Mouse (Mus musculus) heart, embryonic 13.5 days (tissue): ENCODE data around the gene Tmem259. TPM values are rescaled to one million over a fixed set of nuclear protein-coding genes. Genes with fewer than 3 reads are reported as not detected.

ENCODE experiments used
- ATAC-seq: fragments of 200-750 bp; cut with Nextera tagmentation; 2 replicates; pipeline ENCODE4 v1.8.0; 2017; ENCODE audit warnings: moderate TSS enrichment; ENCODE audit not compliant: insufficient number of reproducible peaks, low FRiP score, low TSS enrichment; ENCODE audit errors: extremely low read depth
- H3K27ac ChIP-seq: fragments of 300-500 bp; sonication (generic); replicated peaks from 2 replicates; pipeline ENCODE4 v1.5.1; 2015; ENCODE audit warnings: moderate library complexity, mild to moderate bottlenecking, inconsistent platforms
- H3K27me3 ChIP-seq: fragments of 300-500 bp; sonication (generic); replicated peaks from 2 replicates; pipeline ENCODE4 v1.6.1; 2015; ENCODE audit warnings: mild to moderate bottlenecking, inconsistent platforms
- H3K36me3 ChIP-seq: fragments of 300-500 bp; sonication (generic); 2 replicates; pipeline ENCODE4 v1.6.1; 2015; ENCODE audit warnings: mild to moderate bottlenecking, inconsistent platforms
- H3K4me1 ChIP-seq: fragments of 300-500 bp; sonication (generic); 2 replicates; pipeline ENCODE4 v1.6.1; 2015; ENCODE audit warnings: inconsistent platforms
- H3K4me2 ChIP-seq: fragments of 300-500 bp; sonication (generic); 2 replicates; pipeline ENCODE4 v1.6.1; 2015; ENCODE audit warnings: inconsistent platforms, mild to moderate bottlenecking, moderate library complexity
- H3K4me3 ChIP-seq: fragments of 300-500 bp; sonication (generic); 2 replicates; pipeline ENCODE4 v1.5.1; 2015; ENCODE audit warnings: moderate library complexity, mild to moderate bottlenecking, inconsistent platforms
- H3K9ac ChIP-seq: fragments of 300-500 bp; sonication (generic); 2 replicates; pipeline ENCODE4 v1.6.1; 2015; ENCODE audit warnings: inconsistent platforms, mild to moderate bottlenecking, moderate library complexity
- H3K9me3 ChIP-seq: fragments of 300-500 bp; sonication (generic); 2 replicates; pipeline ENCODE4 v1.6.1; 2016; ENCODE audit warnings: inconsistent platforms
- WGBS: fragments of 180-500 bp; shearing (Covaris S2); methylation state at CpG from one replicate; pipeline ENCODE4 v1.1.7; 2015; ENCODE audit warnings: mixed read lengths; 5-methylcytosine and 5-hydroxymethylcytosine counted together
- polyA plus RNA-seq: library from polyadenylated mRNA; unstranded; fragments of >200 nt; fragmentation: Nextera tagmentation; extraction: Ambion mirVana; gene quantifications from 2 replicates; pipeline ENCODE4 v1.2.1, GENCODE M21; 2015

The Tmem259 gene
- polyA plus RNA-seq, 1 experiment from 2014 or later = 10.6 TPM

- H3K9ac ChIP-seq = no peak overlapping the region
- H3K4me1 ChIP-seq = peaks cover 20% of the 10 kb centered on the region
- H3K36me3 ChIP-seq = peaks cover 16% of the 10 kb centered on the region
- H3K4me3 ChIP-seq = no peak overlapping the region
- H3K9me3 ChIP-seq = no peaks in the 10 kb centered on the region
- H3K27ac ChIP-seq = no peak overlapping the region
- ATAC-seq = no peak
- H3K27me3 ChIP-seq = no peaks in the 10 kb centered on the region; the same call in 1 of the 2 replicates
- H3K4me2 ChIP-seq = no peak overlapping the region
- WGBS = 84% methylated on average over 5 of the region's 5 CpGs
Measured at GRCm38 (mm10) chr10:80023758-80024157, 39.6 kb upstream of the Tmem259 start.

GRCm38 (mm10) chr10:80022806-80023205, 38.7 kb upstream of the Tmem259 start:
- Histone ChIP-seq H3K36me3 (peaks cover 14% of the 10 kb centered on the region), H3K4me1 (peaks cover 24% of the 10 kb centered on the region), H3K4me3 (no peak overlapping the region), H3K9me3 (no peaks in the 10 kb centered on the region), H3K27me3 (peaks cover under 1% of the 10 kb centered on the region; the same call in 1 of the 2 replicates), H3K27ac (no peak overlapping the region), H3K4me2 (no peak overlapping the region), H3K9ac (no peak overlapping the region)
- 90% methylated on average over 8 of the region's 8 CpGs for WGBS
- ATAC-seq = no peak

GRCm38 (mm10) chr10:80022164-80022563, 38.0 kb upstream of the Tmem259 start:
- H3K9me3 ChIP-seq = no peaks in the 10 kb centered on the region
- WGBS = 90% methylated on average over 12 of the region's 12 CpGs

GRCm38 (mm10) chr10:80021320-80021641, 37.2 kb upstream of the Tmem259 start:
- peaks cover 30% of the 10 kb centered on the region for H3K4me1 ChIP-seq
- peaks cover 10% of the 10 kb centered on the region for H3K36me3 ChIP-seq
- WGBS = 90% methylated on average over 13 of the region's 13 CpGs
- H3K27ac ChIP-seq = no peak overlapping the region
- no peaks in the 10 kb centered on the region for H3K9me3 ChIP-seq
- peaks cover 9% of the 10 kb centered on the region; the same call in 1 of the 2 replicates for H3K27me3 ChIP-seq
- no peak overlapping the region for H3K4me2 ChIP-seq
- ATAC-seq = no peak
- no peak overlapping the region for H3K4me3 ChIP-seq
- H3K9ac ChIP-seq = no peak overlapping the region

More at GRCm38 (mm10) chr10:80022164-80022563, 38.0 kb upstream of the Tmem259 start:
- H3K27ac ChIP-seq = no peak overlapping the region
- no peak overlapping the region for H3K4me2 ChIP-seq
- H3K36me3 ChIP-seq = peaks cover 10% of the 10 kb centered on the region
- H3K4me1 ChIP-seq = peaks cover 26% of the 10 kb centered on the region
- ATAC-seq = no peak
- no peak overlapping the region for H3K4me3 ChIP-seq
- peaks cover 4% of the 10 kb centered on the region; the same call in 1 of the 2 replicates for H3K27me3 ChIP-seq
- H3K9ac ChIP-seq = no peak overlapping the region

GRCm38 (mm10) chr10:80020603-80021319, 36.6 kb upstream of the Tmem259 start:
- Histone ChIP-seq H3K36me3 (peaks cover 10% of the 10 kb centered on the region), H3K27ac (no peak overlapping the region), H3K9ac (peak overlapping the region; percentile 76; the same call in 1 of the 2 replicates), H3K9me3 (no peaks in the 10 kb centered on the region), H3K4me3 (peak overlapping the region; percentile 44), H3K27me3 (peaks cover 14% of the 10 kb centered on the region; the same call in 1 of the 2 replicates), H3K4me2 (peak overlapping the region; percentile 64), H3K4me1 (peaks cover 34% of the 10 kb centered on the region)
- WGBS = 80% methylated on average over 18 of the region's 18 CpGs
- no peak for ATAC-seq

- 28% methylated on average over 11 of the region's 11 CpGs for WGBS
- H3K9ac ChIP-seq = peak overlapping the region; percentile 76
- H3K27me3 ChIP-seq = peaks cover 20% of the 10 kb centered on the region
- peak overlapping the region; percentile 44 for H3K4me3 ChIP-seq
- peak overlapping the region; percentile 64 for H3K4me2 ChIP-seq
- peaks cover 10% of the 10 kb centered on the region for H3K36me3 ChIP-seq
- H3K9me3 ChIP-seq = no peaks in the 10 kb centered on the region
- ATAC-seq = no peak
- peaks cover 37% of the 10 kb centered on the region for H3K4me1 ChIP-seq
- H3K27ac ChIP-seq = peak overlapping the region; percentile 77; the same call in 1 of the 2 replicates
Measured at GRCm38 (mm10) chr10:80020191-80020590, 36.1 kb upstream of the Tmem259 start.

GRCm38 (mm10) chr10:80019471-80020131, 35.5 kb upstream of the Tmem259 start:
- peaks cover 10% of the 10 kb centered on the region for H3K36me3 ChIP-seq
- no peaks in the 10 kb centered on the region for H3K9me3 ChIP-seq
- H3K4me1 ChIP-seq = peaks cover 37% of the 10 kb centered on the region
- H3K27me3 ChIP-seq = peaks cover 26% of the 10 kb centered on the region
- WGBS = 18% methylated on average over 20 of the region's 20 CpGs
- H3K4me3 ChIP-seq = peak overlapping the region; percentile 44
- H3K4me2 ChIP-seq = peak overlapping the region; percentile 64
- peak overlapping the region; percentile 76 for H3K9ac ChIP-seq
- H3K27ac ChIP-seq = peak overlapping the region; percentile 77
- ATAC-seq = peak; percentile 22; the same call in 1 of the 2 replicates

- WGBS = 3% methylated on average over 13 of the region's 15 CpGs
- ATAC-seq = peak; percentile 37; the same call in 1 of the 2 replicates
- Histone ChIP-seq H3K9me3 (no peaks in the 10 kb centered on the region), H3K36me3 (peaks cover 10% of the 10 kb centered on the region), H3K27me3 (peaks cover 33% of the 10 kb centered on the region), H3K27ac (peak overlapping the region; percentile 77), H3K4me3 (peak overlapping the region; percentile 44), H3K4me1 (peaks cover 37% of the 10 kb centered on the region), H3K9ac (peak overlapping the region; percentile 76), H3K4me2 (peak overlapping the region; percentile 64)
Measured at GRCm38 (mm10) chr10:80018739-80019297, 34.7 kb upstream of the Tmem259 start.

- Histone ChIP-seq H3K27me3 (peaks cover 44% of the 10 kb centered on the region), H3K27ac (no peak overlapping the region), H3K9me3 (no peaks in the 10 kb centered on the region), H3K36me3 (peaks cover 5% of the 10 kb centered on the region), H3K4me1 (peaks cover 37% of the 10 kb centered on the region), H3K4me2 (0 out of 2 replicates have a peak overlapping the region, but pooled peaks have one; percentile 11), H3K4me3 (no peak overlapping the region), H3K9ac (peak overlapping the region; percentile 50; the same call in 1 of the 2 replicates)
- 76% methylated on average over 14 of the region's 14 CpGs for WGBS
- no peak for ATAC-seq
Measured at GRCm38 (mm10) chr10:80017771-80018170, 33.6 kb upstream of the Tmem259 start.

- peaks cover 37% of the 10 kb centered on the region for H3K4me1 ChIP-seq
- WGBS = 60% methylated on average over 3 of the region's 3 CpGs
- 0 out of 2 replicates have a peak, but pooled peaks cover 3% of the 10 kb centered on the region for H3K36me3 ChIP-seq
- no peak overlapping the region for H3K27ac ChIP-seq
- H3K9ac ChIP-seq = no peak overlapping the region
- H3K27me3 ChIP-seq = peaks cover 48% of the 10 kb centered on the region
- H3K9me3 ChIP-seq = no peaks in the 10 kb centered on the region
- ATAC-seq = no peak
- 0 out of 2 replicates have a peak overlapping the region, but pooled peaks have one; percentile 11 for H3K4me2 ChIP-seq
- H3K4me3 ChIP-seq = peak overlapping the region; percentile 29; the same call in 1 of the 2 replicates
Measured at GRCm38 (mm10) chr10:80017361-80017760, 33.2 kb upstream of the Tmem259 start.

GRCm38 (mm10) chr10:80016931-80017330, 32.8 kb upstream of the Tmem259 start:
- Histone ChIP-seq H3K9me3 (no peaks in the 10 kb centered on the region), H3K36me3 (0 out of 2 replicates have a peak, but pooled peaks cover under 1% of the 10 kb centered on the region), H3K27ac (no peak overlapping the region), H3K4me3 (peak overlapping the region; percentile 29), H3K4me2 (no peak overlapping the region), H3K27me3 (peaks cover 52% of the 10 kb centered on the region), H3K4me1 (peaks cover 37% of the 10 kb centered on the region), H3K9ac (no peak overlapping the region)
- no peak for ATAC-seq
- 82% methylated on average over 10 of the region's 10 CpGs for WGBS
